Mouse (Mus musculus) forebrain, embryonic 14.5 days (tissue): ENCODE results near the gene Pcbp3. TPM values are rescaled to one million over a fixed set of nuclear protein-coding genes. Genes with fewer than 3 reads are reported as not detected.

Source experiments
- ATAC-seq: fragments of 200-750 bp; cut with Nextera tagmentation; 2 replicates; pipeline ENCODE4 v1.8.0; 2017; ENCODE audit warnings: mild to moderate bottlenecking, moderate library complexity
- DNase-seq: peaks from one replicate; pipeline ENCODE4 v3.0.0-alpha.2; 2015; ENCODE audit warnings: low spot score
- H3K27ac ChIP-seq: fragments of 300-500 bp; sonication (generic); 2 replicates; pipeline ENCODE4 v1.5.1; 2014; ENCODE audit warnings: low read depth, mild to moderate bottlenecking, control low read depth, low read length, moderate library complexity
- H3K27me3 ChIP-seq: fragments of 300-500 bp; sonication (generic); replicated peaks from 2 replicates; pipeline ENCODE4 v1.6.1; 2014; ENCODE audit warnings: low read length, control low read depth, mixed read lengths; ENCODE audit not compliant: control insufficient read depth, insufficient read depth
- H3K36me3 ChIP-seq: fragments of 300-500 bp; sonication (generic); 2 replicates; pipeline ENCODE4 v1.6.1; 2014; ENCODE audit warnings: low read length, control low read depth; ENCODE audit not compliant: control insufficient read depth, insufficient read depth
- H3K4me1 ChIP-seq: fragments of 300-500 bp; sonication (generic); 2 replicates; pipeline ENCODE4 v1.6.1; 2014; ENCODE audit warnings: antibody characterized with exemption, low read length, control low read depth; ENCODE audit not compliant: control insufficient read depth, insufficient read depth
- H3K4me2 ChIP-seq: fragments of 300-500 bp; sonication (generic); 2 replicates; pipeline ENCODE4 v1.6.1; 2014; ENCODE audit warnings: mild to moderate bottlenecking, control low read depth, low read length
- H3K4me3 ChIP-seq: fragments of 300-500 bp; sonication (generic); 2 replicates; pipeline ENCODE4 v1.5.1; 2014; ENCODE audit warnings: low read depth, low read length, control low read depth
- H3K9ac ChIP-seq: fragments of 300-500 bp; sonication (generic); 2 replicates; pipeline ENCODE4 v1.6.1; 2014; ENCODE audit warnings: mild to moderate bottlenecking, low read length, control low read depth, moderate library complexity
- H3K9me3 ChIP-seq: fragments of 300-500 bp; sonication (generic); replicated peaks from 2 replicates; pipeline ENCODE4 v1.6.1; 2016; ENCODE audit warnings: low read length, control low read depth, mixed read lengths; ENCODE audit not compliant: control insufficient read depth
- WGBS: fragments of 180-500 bp; shearing (Covaris S2); extraction: QIAGEN DNeasy Blood & Tissue Kit; methylation state at CpG from one replicate; pipeline ENCODE4 v1.1.7; 2014; 5-methylcytosine and 5-hydroxymethylcytosine counted together
- polyA plus RNA-seq: library from polyadenylated mRNA; unstranded; fragments of >200 nt; fragmentation: Nextera tagmentation; extraction: Ambion mirVana; gene quantifications from 2 replicates; pipeline ENCODE4 v1.2.1, GENCODE M21; 2014

The Pcbp3 gene
- polyA plus RNA-seq, 1 experiment from 2014 or later = 30.5 TPM

GRCm38 (mm10) chr10:76831915-76832314, 129.8 kb downstream of the Pcbp3 start:
- H3K36me3 ChIP-seq = no peaks in the 10 kb centered on the region
- no peaks in the 10 kb centered on the region for H3K27me3 ChIP-seq
- 84% methylated on average over 2 of the region's 2 CpGs for WGBS
- no peak for ATAC-seq
- H3K4me2 ChIP-seq = no peak overlapping the region
- DNase-seq = no peak
- no peak overlapping the region for H3K27ac ChIP-seq
- H3K4me3 ChIP-seq = no peak overlapping the region
- H3K9me3 ChIP-seq = no peaks in the 10 kb centered on the region
- H3K9ac ChIP-seq = no peak overlapping the region
- no peaks in the 10 kb centered on the region for H3K4me1 ChIP-seq

GRCm38 (mm10) chr10:76831151-76831550, 130.5 kb downstream of the Pcbp3 start:
- H3K4me2 ChIP-seq = no peak overlapping the region
- no peak for ATAC-seq
- WGBS = 46% methylated on average over 1 of the region's 1 CpGs

GRCm38 (mm10) chr10:76828936-76829335, 132.8 kb downstream of the Pcbp3 start:
- no peak overlapping the region for H3K4me2 ChIP-seq
- 96% methylated on average over 4 of the region's 4 CpGs for WGBS
- H3K4me3 ChIP-seq = no peak overlapping the region
- no peaks in the 10 kb centered on the region for H3K27me3 ChIP-seq
- H3K4me1 ChIP-seq = no peaks in the 10 kb centered on the region
- no peaks in the 10 kb centered on the region for H3K9me3 ChIP-seq
- DNase-seq (no peak), ATAC-seq (no peak)
- no peaks in the 10 kb centered on the region for H3K36me3 ChIP-seq
- H3K9ac ChIP-seq = no peak overlapping the region
- H3K27ac ChIP-seq = no peak overlapping the region

More at GRCm38 (mm10) chr10:76831151-76831550, 130.5 kb downstream of the Pcbp3 start:
- H3K36me3 ChIP-seq = no peaks in the 10 kb centered on the region
- H3K27ac ChIP-seq = no peak overlapping the region
- H3K4me1 ChIP-seq = no peaks in the 10 kb centered on the region
- no peak overlapping the region for H3K4me3 ChIP-seq
- H3K9me3 ChIP-seq = no peaks in the 10 kb centered on the region
- no peaks in the 10 kb centered on the region for H3K27me3 ChIP-seq
- DNase-seq = no peak
- H3K9ac ChIP-seq = no peak overlapping the region

- Histone ChIP-seq H3K36me3 (no peaks in the 10 kb centered on the region), H3K4me3 (no peak overlapping the region), H3K27ac (no peak overlapping the region), H3K4me1 (no peaks in the 10 kb centered on the region), H3K9ac (no peak overlapping the region), H3K4me2 (no peak overlapping the region), H3K27me3 (no peaks in the 10 kb centered on the region), H3K9me3 (no peaks in the 10 kb centered on the region)
- DNase-seq (no peak), ATAC-seq (no peak)
- 91% methylated on average over 8 of the region's 8 CpGs for WGBS
Observed at GRCm38 (mm10) chr10:76822698-76823097, 139.0 kb downstream of the Pcbp3 start.

- Histone ChIP-seq H3K27me3 (no peaks in the 10 kb centered on the region), H3K4me3 (no peak overlapping the region), H3K36me3 (no peaks in the 10 kb centered on the region), H3K27ac (no peak overlapping the region), H3K4me1 (no peaks in the 10 kb centered on the region; the same call in none of the 2 replicates), H3K9me3 (no peaks in the 10 kb centered on the region), H3K4me2 (no peak overlapping the region), H3K9ac (no peak overlapping the region)
- DNase-seq (no peak), ATAC-seq (no peak)
- 58% methylated on average over 2 of the region's 2 CpGs for WGBS
Observed at GRCm38 (mm10) chr10:76819321-76819720, 142.4 kb downstream of the Pcbp3 start.

GRCm38 (mm10) chr10:76818337-76818736, 143.3 kb downstream of the Pcbp3 start:
- WGBS = 95% methylated on average over 2 of the region's 2 CpGs
- no peak for DNase-seq

GRCm38 (mm10) chr10:76816930-76817329, 144.8 kb downstream of the Pcbp3 start:
- no peaks in the 10 kb centered on the region; the same call in none of the 2 replicates for H3K4me1 ChIP-seq
- H3K27ac ChIP-seq = no peak overlapping the region
- H3K27me3 ChIP-seq = no peaks in the 10 kb centered on the region
- no peak for ATAC-seq
- H3K9ac ChIP-seq = no peak overlapping the region
- no peaks in the 10 kb centered on the region for H3K36me3 ChIP-seq
- H3K4me2 ChIP-seq = no peak overlapping the region
- 79% methylated on average over 1 of the region's 1 CpGs for WGBS
- no peak overlapping the region for H3K4me3 ChIP-seq
- no peaks in the 10 kb centered on the region for H3K9me3 ChIP-seq
- DNase-seq = no peak

More at GRCm38 (mm10) chr10:76818337-76818736, 143.3 kb downstream of the Pcbp3 start:
- no peak overlapping the region for H3K27ac ChIP-seq
- H3K9me3 ChIP-seq = no peaks in the 10 kb centered on the region
- no peaks in the 10 kb centered on the region for H3K27me3 ChIP-seq
- H3K4me1 ChIP-seq = no peaks in the 10 kb centered on the region; the same call in none of the 2 replicates
- no peaks in the 10 kb centered on the region for H3K36me3 ChIP-seq
- H3K4me3 ChIP-seq = no peak overlapping the region
- no peak overlapping the region for H3K9ac ChIP-seq
- H3K4me2 ChIP-seq = no peak overlapping the region
- ATAC-seq = no peak

- Histone ChIP-seq H3K4me1 (no peaks in the 10 kb centered on the region; the same call in none of the 2 replicates), H3K27ac (no peak overlapping the region), H3K4me2 (no peak overlapping the region), H3K4me3 (no peak overlapping the region), H3K36me3 (no peaks in the 10 kb centered on the region), H3K9me3 (no peaks in the 10 kb centered on the region), H3K9ac (peak overlapping the region; percentile 25; the same call in 1 of the 2 replicates), H3K27me3 (no peaks in the 10 kb centered on the region)
- no peak for DNase-seq
- 23% methylated on average over 7 of the region's 7 CpGs for whole genome bisulfite sequencing
- no peak for ATAC-seq
Observed at GRCm38 (mm10) chr10:76816436-76816835, 145.3 kb downstream of the Pcbp3 start.

- Histone ChIP-seq H3K27ac (no peak overlapping the region), H3K27me3 (no peaks in the 10 kb centered on the region), H3K4me3 (no peak overlapping the region), H3K9ac (no peak overlapping the region), H3K4me2 (no peak overlapping the region), H3K4me1 (no peaks in the 10 kb centered on the region; the same call in none of the 2 replicates), H3K9me3 (no peaks in the 10 kb centered on the region), H3K36me3 (no peaks in the 10 kb centered on the region)
- ATAC-seq (no peak), DNase-seq (peak; percentile 16)
- 40% methylated on average over 4 of the region's 4 CpGs for WGBS
Observed at GRCm38 (mm10) chr10:76815481-76815880, 146.2 kb downstream of the Pcbp3 start.
